In the genomic region with DNA sequence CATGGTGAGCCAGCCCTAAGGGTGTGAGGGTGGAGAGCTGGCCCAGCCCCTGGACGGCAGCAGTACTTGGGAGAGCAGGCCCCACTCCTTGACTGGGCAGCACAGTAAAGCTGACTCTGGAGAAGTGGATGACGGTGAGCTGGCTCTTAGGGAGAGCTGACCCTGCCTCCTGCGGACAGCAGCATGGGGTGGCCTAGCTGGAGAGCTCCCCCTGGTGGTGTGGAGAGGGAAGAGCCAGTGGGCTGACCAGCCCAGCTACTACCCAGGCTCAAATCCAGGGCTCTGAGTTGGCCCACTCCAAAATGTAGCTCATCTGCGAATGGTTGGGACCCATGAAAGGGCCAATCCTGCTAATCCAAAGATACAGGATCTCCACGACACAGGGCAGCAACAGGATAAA, we compare ENCODE assay signal across 20 mouse cellular contexts. TPM values are rescaled to one million over a fixed set of nuclear protein-coding genes. Genes with fewer than 3 reads are reported as not detected.
DNase-seq lines count a peak whose midpoint lies in the region; ATAC-seq and TF ChIP-seq lines count a peak whose summit lies in the region.
"Had no signal": no experiment of that assay in that cellular context is flagged by ENCODE, and none has a peak within 500 bp of the region (broad histone marks: within the 10 kb centered on the region; RNA-seq: fewer than 3 reads in every experiment).

No protein-coding gene starts in this region.

- peaks cover 8% of the 10 kb centered on the region; the same call in 1 of the 2 replicates for H3K36me3 ChIP-seq in kidney, embryonic 16.5 days (ENCODE audit: insufficient read depth, low read length)
- peaks cover 41% of the 10 kb centered on the region for H3K36me3 ChIP-seq in midbrain, postnatal 0 days (ENCODE audit: insufficient read depth, low read length)
- H3K36me3 ChIP-seq in midbrain, embryonic 14.5 days (ENCODE audit: control insufficient read depth, insufficient read depth, low read length): peaks cover 79% of the 10 kb centered on the region

- H3K4me2 ChIP-seq in kidney, embryonic 16.5 days (replicated peaks; ENCODE audit: low read depth, low read length): no peak overlapping the region
- no peak overlapping the region for H3K4me2 ChIP-seq in midbrain, postnatal 0 days (ENCODE audit: low read depth, low read length, poor library complexity, severe bottlenecking)
- no peak overlapping the region for H3K4me2 ChIP-seq in midbrain, embryonic 14.5 days (ENCODE audit: low read length)
- H3K4me2 ChIP-seq: embryonic facial prominence, embryonic 15.5 days; heart, embryonic 13.5 days; lung, embryonic 15.5 days; neural tube, embryonic 13.5 days had no signal

- TF ChIP-seq CTCF in cerebellum, adult 2 months (IDR thresholded peaks at IDR 0.05; ENCODE audit: borderline replicate concordance, insufficient read depth, low read depth, low read length): peak; percentile 35; the same call in 1 of the 2 replicates
- peak; percentile 32; the same call in 1 of the 2 replicates for TF ChIP-seq CTCF in midbrain, postnatal 0 days (IDR thresholded peaks at IDR 0.05)

- no peaks in the 10 kb centered on the region for H3K4me1 ChIP-seq in cerebellum, adult 2 months (ENCODE audit: control insufficient read depth, insufficient read depth, low read length)
- no peaks in the 10 kb centered on the region for H3K4me1 ChIP-seq in kidney, embryonic 16.5 days (ENCODE audit: insufficient read depth, low read length)
- H3K4me1 ChIP-seq in midbrain, postnatal 0 days (ENCODE audit: insufficient read depth, low read length): no peaks in the 10 kb centered on the region
- H3K4me1 ChIP-seq in midbrain, embryonic 14.5 days (ENCODE audit: control insufficient read depth, insufficient read depth, low read length): no peaks in the 10 kb centered on the region
- H3K4me1 ChIP-seq: embryonic facial prominence, embryonic 15.5 days; heart, embryonic 13.5 days; lung, embryonic 15.5 days; megakaryocyte, embryonic 14.5 days; neural tube, embryonic 13.5 days had no signal

- no peak overlapping the region for H3K9ac ChIP-seq in kidney, embryonic 16.5 days (replicated peaks; ENCODE audit: low read length)
- no peak overlapping the region for H3K9ac ChIP-seq in midbrain, postnatal 0 days (replicated peaks; ENCODE audit: low read length, poor library complexity, severe bottlenecking)
- no peak overlapping the region for H3K9ac ChIP-seq in midbrain, embryonic 14.5 days (replicated peaks; ENCODE audit: low read length)
- H3K9ac ChIP-seq: embryonic facial prominence, embryonic 15.5 days; heart, embryonic 13.5 days; lung, embryonic 15.5 days; neural tube, embryonic 13.5 days had no signal

- no peak for DNase-seq in cerebellum, adult 2 months
- no peak for DNase-seq in cerebellum, adult 9-11 months
- DNase-seq in kidney, adult 11 months: no peak
- no peak for DNase-seq in midbrain, postnatal 0 days (ENCODE audit: low spot score)
- DNase-seq in midbrain, embryonic 14.5 days: no peak
- no peak for DNase-seq in urinary bladder, adult 2 months (ENCODE audit: low spot score)
- DNase-seq: cerebellum, adult 8-10 months; gastrocnemius, postnatal 10 days; kidney, postnatal 4 days; layer of hippocampus, postnatal 36 days; spleen, adult 18-20 months had no signal

- no peak for TF ChIP-seq POLR2A in cerebellum, adult 2 months (IDR thresholded peaks at IDR 0.05; ENCODE audit: borderline replicate concordance, insufficient read depth, low read length)

- H3K4me3 ChIP-seq in cerebellum, adult 2 months (replicated peaks; ENCODE audit: insufficient read depth, low read depth, low read length): no peak overlapping the region
- H3K4me3 ChIP-seq in kidney, embryonic 16.5 days (ENCODE audit: low read length): no peak overlapping the region
- H3K4me3 ChIP-seq in midbrain, postnatal 0 days (ENCODE audit: low read depth, low read length): no peak overlapping the region
- H3K4me3 ChIP-seq in midbrain, embryonic 14.5 days (replicated peaks; ENCODE audit: low read depth, low read length): no peak overlapping the region
- H3K4me3 ChIP-seq: embryonic facial prominence, embryonic 15.5 days; heart, embryonic 13.5 days; lung, embryonic 15.5 days; megakaryocyte, embryonic 14.5 days; neural tube, embryonic 13.5 days had no signal

- no peaks in the 10 kb centered on the region for H3K9me3 ChIP-seq in kidney, embryonic 16.5 days (ENCODE audit: low read length)
- H3K9me3 ChIP-seq in midbrain, postnatal 0 days (ENCODE audit: low read length): no peaks in the 10 kb centered on the region
- no peaks in the 10 kb centered on the region for H3K9me3 ChIP-seq in midbrain, embryonic 14.5 days (ENCODE audit: control insufficient read depth, low read length)
- H3K9me3 ChIP-seq: embryonic facial prominence, embryonic 15.5 days; heart, embryonic 13.5 days; lung, embryonic 15.5 days; megakaryocyte, embryonic 14.5 days; neural tube, embryonic 13.5 days had no signal

- WGBS in cerebellum, adult 2 months: 82% methylated on average over 5 of the region's 5 CpGs
- 85% methylated on average over 5 of the region's 5 CpGs for WGBS in kidney, embryonic 16.5 days
- 87% methylated on average over 5 of the region's 5 CpGs for WGBS in midbrain, postnatal 0 days
- WGBS in midbrain, embryonic 14.5 days: 81% methylated on average over 5 of the region's 5 CpGs

- no peaks in the 10 kb centered on the region; the same call in 1 of the 2 replicates for H3K27me3 ChIP-seq in cerebellum, adult 2 months (ENCODE audit: control insufficient read depth, insufficient read depth, low read length)
- no peaks in the 10 kb centered on the region for H3K27me3 ChIP-seq in kidney, embryonic 16.5 days (ENCODE audit: insufficient read depth, low read length)
- H3K27me3 ChIP-seq in midbrain, postnatal 0 days (ENCODE audit: insufficient read depth, low read length): no peaks in the 10 kb centered on the region
- H3K27me3 ChIP-seq in midbrain, embryonic 14.5 days (ENCODE audit: control insufficient read depth, insufficient read depth, low read length): no peaks in the 10 kb centered on the region
- H3K27me3 ChIP-seq: embryonic facial prominence, embryonic 15.5 days; heart, embryonic 13.5 days; lung, embryonic 15.5 days; megakaryocyte, embryonic 14.5 days; neural tube, embryonic 13.5 days had no signal

- ATAC-seq in kidney, embryonic 16.5 days (ENCODE audit: low FRiP score, low TSS enrichment): 0 out of 2 replicates have a peak, but pooled peaks have one; percentile 31
- no peak for ATAC-seq in midbrain, postnatal 0 days (ENCODE audit: low FRiP score)
- ATAC-seq in midbrain, embryonic 14.5 days (ENCODE audit: low FRiP score, low TSS enrichment): no peak
- 0 out of 2 replicates have a peak, but pooled peaks have one; percentile 23 for ATAC-seq in neutrophil, adult 5-6 weeks (ENCODE audit: extremely low read depth, insufficient number of reproducible peaks, low FRiP score, poor library complexity, severe bottlenecking)

- no peak overlapping the region for H3K27ac ChIP-seq in cerebellum, adult 2 months (ENCODE audit: insufficient read depth, low read length)
- no peak overlapping the region for H3K27ac ChIP-seq in kidney, embryonic 16.5 days (ENCODE audit: low read length)
- H3K27ac ChIP-seq in midbrain, postnatal 0 days (ENCODE audit: low read depth, low read length): no peak overlapping the region
- no peak overlapping the region for H3K27ac ChIP-seq in midbrain, embryonic 14.5 days (replicated peaks; ENCODE audit: low read depth, low read length)
- H3K27ac ChIP-seq: embryonic facial prominence, embryonic 15.5 days; heart, embryonic 13.5 days; lung, embryonic 15.5 days; neural tube, embryonic 13.5 days had no signal

RNA-seq across cellular contexts. Expression of a gene that starts 8.1 kb away (rescaled TPM):
- polyA plus RNA-seq in cerebellum, adult 2 months (2012; rRNA removed): 2.7 and 2.9 TPM in 2 replicates
- polyA plus RNA-seq in kidney, embryonic 16.5 days (2015; fragmentation: Nextera tagmentation; extraction: Ambion mirVana): 5.8 and 6.6 TPM in 2 replicates
- 5.3 and 6.4 TPM in 2 replicates for total RNA-seq in midbrain, postnatal 0 days (2014; rRNA removed)
- polyA plus RNA-seq in midbrain, postnatal 0 days (2015; fragmentation: Nextera tagmentation; extraction: Ambion mirVana): 5.4 and 6.4 TPM in 2 replicates
- polyA plus RNA-seq in midbrain, embryonic 14.5 days (2014; fragmentation: Nextera tagmentation; extraction: Ambion mirVana): 11.3 and 11.6 TPM in 2 replicates
- total RNA-seq in neutrophil, adult 5-6 weeks (2017): 9.6 and 12.9 TPM in 2 replicates
- 1.3 and 1.9 TPM in 2 replicates for polyA plus RNA-seq in urinary bladder, adult 2 months (2012; rRNA removed)

RNA-seq across cellular contexts. Expression of a gene that starts 13.4 kb away (rescaled TPM):
- polyA plus RNA-seq in cerebellum, adult 2 months (2012; rRNA removed): 14.8 and 18.3 TPM in 2 replicates
- polyA plus RNA-seq in kidney, embryonic 16.5 days (2015; fragmentation: Nextera tagmentation; extraction: Ambion mirVana): 4.1 TPM in 2 replicates
- total RNA-seq in midbrain, postnatal 0 days (2014; rRNA removed): 13.0 and 16.5 TPM in 2 replicates
- 5.8 and 8.7 TPM in 2 replicates for polyA plus RNA-seq in midbrain, postnatal 0 days (2015; fragmentation: Nextera tagmentation; extraction: Ambion mirVana)
- 13.5 and 14.3 TPM in 2 replicates for polyA plus RNA-seq in midbrain, embryonic 14.5 days (2014; fragmentation: Nextera tagmentation; extraction: Ambion mirVana)
- total RNA-seq in neutrophil, adult 5-6 weeks (2017): 3.6 and 4.3 TPM in 2 replicates
- 11.0 and 14.3 TPM in 2 replicates for polyA plus RNA-seq in urinary bladder, adult 2 months (2012; rRNA removed)

RNA-seq across cellular contexts. Expression of a gene that starts 25.6 kb away (rescaled TPM):
- polyA plus RNA-seq in cerebellum, adult 2 months (2012; rRNA removed): 0.27 and 0.65 TPM in 2 replicates
- 1.6 and 2.1 TPM in 2 replicates for polyA plus RNA-seq in kidney, embryonic 16.5 days (2015; fragmentation: Nextera tagmentation; extraction: Ambion mirVana)
- total RNA-seq in midbrain, postnatal 0 days (2014; rRNA removed): not detected in 2 replicates
- polyA plus RNA-seq in midbrain, postnatal 0 days (2015; fragmentation: Nextera tagmentation; extraction: Ambion mirVana): 0.63 and 1.3 TPM in 2 replicates
- 1.7 and 1.8 TPM in 2 replicates for polyA plus RNA-seq in midbrain, embryonic 14.5 days (2014; fragmentation: Nextera tagmentation; extraction: Ambion mirVana)
- total RNA-seq in neutrophil, adult 5-6 weeks (2017): not detected in 2 replicates
- polyA plus RNA-seq in urinary bladder, adult 2 months (2012; rRNA removed): 0.15 and 0.17 TPM in 2 replicates
- total RNA-seq: adrenal gland, adult 18-20 months; hematopoietic stem cell, adult 5-6 weeks had no signal

RNA-seq across cellular contexts. Expression of a gene that starts 25.7 kb away (rescaled TPM):
- 5.5 and 6.1 TPM in 2 replicates for polyA plus RNA-seq in cerebellum, adult 2 months (2012; rRNA removed)
- polyA plus RNA-seq in kidney, embryonic 16.5 days (2015; fragmentation: Nextera tagmentation; extraction: Ambion mirVana): 12.5 and 13.6 TPM in 2 replicates
- 0.93 and 3.8 TPM in 2 replicates for total RNA-seq in midbrain, postnatal 0 days (2014; rRNA removed)
- polyA plus RNA-seq in midbrain, postnatal 0 days (2015; fragmentation: Nextera tagmentation; extraction: Ambion mirVana): 16.2 and 18.0 TPM in 2 replicates
- polyA plus RNA-seq in midbrain, embryonic 14.5 days (2014; fragmentation: Nextera tagmentation; extraction: Ambion mirVana): 17.5 and 21.1 TPM in 2 replicates
- total RNA-seq in neutrophil, adult 5-6 weeks (2017): 4.9 and 5.8 TPM in 2 replicates
- 3.6 and 4.7 TPM in 2 replicates for polyA plus RNA-seq in urinary bladder, adult 2 months (2012; rRNA removed)

RNA-seq across cellular contexts. Expression of a gene that starts 30.0 kb away (rescaled TPM):
- polyA plus RNA-seq in cerebellum, adult 2 months (2012; rRNA removed): 46.3 and 46.6 TPM in 2 replicates
- 112 and 116 TPM in 2 replicates for polyA plus RNA-seq in kidney, embryonic 16.5 days (2015; fragmentation: Nextera tagmentation; extraction: Ambion mirVana)
- total RNA-seq in midbrain, postnatal 0 days (2014; rRNA removed): 39.4 and 47.4 TPM in 2 replicates
- 43.6 and 44.4 TPM in 2 replicates for polyA plus RNA-seq in midbrain, postnatal 0 days (2015; fragmentation: Nextera tagmentation; extraction: Ambion mirVana)
- polyA plus RNA-seq in midbrain, embryonic 14.5 days (2014; fragmentation: Nextera tagmentation; extraction: Ambion mirVana): 86.6 and 101 TPM in 2 replicates
- total RNA-seq in neutrophil, adult 5-6 weeks (2017): 42.7 and 44.6 TPM in 2 replicates
- 39.0 and 39.6 TPM in 2 replicates for polyA plus RNA-seq in urinary bladder, adult 2 months (2012; rRNA removed)

Comparison
In these comparisons a context has a peak if more than half of its experiments do, and no peak if none do; other contexts are left out.
1. ATAC-seq: peak in kidney, embryonic 16.5 days (single experiment) and neutrophil, adult 5-6 weeks (single experiment); none in midbrain, postnatal 0 days (single experiment) and midbrain, embryonic 14.5 days (single experiment).